Mouse (Mus musculus) hindbrain, postnatal 0 days (tissue): ENCODE measurements at regions not wholly inside any gene's neighbourhood (a gene's known extent, or its start where the extent isn't known, plus 50 kb on each side); places are given as distances from the start of the nearest gene placed in this dataset.

Experiments
- ATAC-seq: fragments of 200-750 bp; cut with Nextera tagmentation; 2 replicates; pipeline ENCODE4 v1.8.0; 2017; ENCODE audit warnings: mild to moderate bottlenecking, moderate TSS enrichment, moderate library complexity
- DNase-seq: peaks from one replicate; pipeline ENCODE4 v3.0.0-alpha.2; 2015; ENCODE audit warnings: low spot score
- H3K27ac ChIP-seq: fragments of 300-500 bp; sonication (generic); 2 replicates; pipeline ENCODE4 v1.5.1; 2014; ENCODE audit warnings: mild to moderate bottlenecking
- H3K27me3 ChIP-seq: fragments of 300-500 bp; sonication (generic); 2 replicates; pipeline ENCODE4 v1.6.1; 2014; ENCODE audit warnings: low read length, mixed read lengths; ENCODE audit not compliant: insufficient read depth
- H3K36me3 ChIP-seq: fragments of 300-500 bp; sonication (generic); 2 replicates; pipeline ENCODE4 v1.6.1; 2014; ENCODE audit warnings: low read length, mixed read lengths; ENCODE audit not compliant: insufficient read depth
- H3K4me1 ChIP-seq: fragments of 300-500 bp; sonication (generic); 2 replicates; pipeline ENCODE4 v1.6.1; 2014; ENCODE audit warnings: antibody characterized with exemption, low read length, mixed read lengths; ENCODE audit not compliant: insufficient read depth
- H3K4me2 ChIP-seq: fragments of 300-500 bp; sonication (generic); 2 replicates; pipeline ENCODE4 v1.6.1; 2014; ENCODE audit warnings: low read depth, mild to moderate bottlenecking, low read length, moderate library complexity, mixed read lengths
- H3K4me3 ChIP-seq: fragments of 300-500 bp; sonication (generic); 2 replicates; pipeline ENCODE4 v1.5.1; 2014; ENCODE audit warnings: low read length
- H3K9ac ChIP-seq: fragments of 300-500 bp; sonication (generic); replicated peaks from 2 replicates; pipeline ENCODE4 v1.6.1; 2014; ENCODE audit warnings: mild to moderate bottlenecking, low read length, moderate library complexity, mixed read lengths
- H3K9me3 ChIP-seq: fragments of 300-500 bp; sonication (generic); 2 replicates; pipeline ENCODE4 v1.6.1; 2016; ENCODE audit warnings: low read length, mixed read lengths
- CTCF ChIP-seq: IDR thresholded peaks from 2 replicates; pipeline ENCODE4 v1.5.1; 2016; ENCODE audit warnings: antibody characterized with exemption, control low read depth, low read depth
- WGBS: fragments of 180-500 bp; shearing (Covaris S2); extraction: QIAGEN DNeasy Blood & Tissue Kit; methylation state at CpG from one replicate; pipeline ENCODE4 v1.1.7; 2014; 5-methylcytosine and 5-hydroxymethylcytosine counted together

GRCm38 (mm10) chr10:104423761-104424160, 229.9 kb downstream of the Gm4340 start:
- H3K27ac ChIP-seq: no peak overlapping the region

GRCm38 (mm10) chr10:104444926-104445325, 251.1 kb downstream of the Gm4340 start:
- no peak for ATAC-seq
- no peak for TF ChIP-seq CTCF
- H3K36me3 ChIP-seq: no peaks in the 10 kb centered on the region
- no peaks in the 10 kb centered on the region for H3K27me3 ChIP-seq
- no peak overlapping the region for H3K4me3 ChIP-seq
- no peak overlapping the region for H3K27ac ChIP-seq
- no peaks in the 10 kb centered on the region for H3K9me3 ChIP-seq
- H3K9ac ChIP-seq: no peak overlapping the region
- 69% methylated on average over 4 of the region's 4 CpGs for WGBS
- no peak for DNase-seq
- no peaks in the 10 kb centered on the region for H3K4me1 ChIP-seq
- H3K4me2 ChIP-seq: no peak overlapping the region

More at GRCm38 (mm10) chr10:104423761-104424160, 229.9 kb downstream of the Gm4340 start:
- Histone ChIP-seq H3K4me1 (no peaks in the 10 kb centered on the region), H3K36me3 (no peaks in the 10 kb centered on the region), H3K27me3 (no peaks in the 10 kb centered on the region), H3K9me3 (no peaks in the 10 kb centered on the region), H3K4me3 (no peak overlapping the region), H3K4me2 (no peak overlapping the region), H3K9ac (no peak overlapping the region)
- ATAC-seq (no peak), DNase-seq (no peak)
- TF ChIP-seq CTCF: no peak

- Histone ChIP-seq H3K4me1 (no peaks in the 10 kb centered on the region), H3K9me3 (no peaks in the 10 kb centered on the region), H3K4me3 (peak overlapping the region; percentile 35), H3K4me2 (peak overlapping the region; percentile 63), H3K27me3 (no peaks in the 10 kb centered on the region), H3K27ac (no peak overlapping the region), H3K9ac (peak overlapping the region; percentile 40; the same call in 1 of the 2 replicates), H3K36me3 (no peaks in the 10 kb centered on the region)
- 25% methylated on average over 14 of the region's 14 CpGs for WGBS
- no peak for TF ChIP-seq CTCF
- DNase-seq (peak; percentile 38), ATAC-seq (peak; percentile 53; the same call in 1 of the 2 replicates)
Observed at GRCm38 (mm10) chr10:104455549-104456351, 261.9 kb downstream of the Gm4340 start.

- DNase-seq: no peak
- peak overlapping the region; percentile 63 for H3K4me2 ChIP-seq
- H3K4me3 ChIP-seq: peak overlapping the region; percentile 35
- no peak for TF ChIP-seq CTCF
- 11% methylated on average over 5 of the region's 5 CpGs for WGBS
- no peak for ATAC-seq
- peak overlapping the region; percentile 40; the same call in 1 of the 2 replicates for H3K9ac ChIP-seq
- H3K27ac ChIP-seq: no peak overlapping the region
- no peaks in the 10 kb centered on the region for H3K27me3 ChIP-seq
- H3K36me3 ChIP-seq: no peaks in the 10 kb centered on the region
- H3K9me3 ChIP-seq: no peaks in the 10 kb centered on the region
- no peaks in the 10 kb centered on the region for H3K4me1 ChIP-seq
Observed at GRCm38 (mm10) chr10:104456352-104456725, 262.5 kb downstream of the Gm4340 start.

GRCm38 (mm10) chr10:104486226-104486944, 292.5 kb downstream of the Gm4340 start:
- no peak overlapping the region for H3K27ac ChIP-seq
- no peaks in the 10 kb centered on the region for H3K4me1 ChIP-seq
- H3K36me3 ChIP-seq: no peaks in the 10 kb centered on the region
- H3K9me3 ChIP-seq: no peaks in the 10 kb centered on the region
- no peak for DNase-seq
- no peak overlapping the region for H3K9ac ChIP-seq
- no peaks in the 10 kb centered on the region for H3K27me3 ChIP-seq
- TF ChIP-seq CTCF: no peak
- no peak overlapping the region for H3K4me3 ChIP-seq
- ATAC-seq: no peak
- no peak overlapping the region for H3K4me2 ChIP-seq
- WGBS: 91% methylated on average over 5 of the region's 5 CpGs

GRCm38 (mm10) chr10:104489301-104489700, 295.5 kb downstream of the Gm4340 start:
- H3K9ac ChIP-seq: no peak overlapping the region
- no peaks in the 10 kb centered on the region for H3K9me3 ChIP-seq
- no peak for DNase-seq
- no peak overlapping the region for H3K4me3 ChIP-seq
- TF ChIP-seq CTCF: no peak
- no peak overlapping the region for H3K27ac ChIP-seq
- 72% methylated on average over 4 of the region's 4 CpGs for WGBS
- H3K4me1 ChIP-seq: no peaks in the 10 kb centered on the region
- H3K36me3 ChIP-seq: no peaks in the 10 kb centered on the region
- H3K27me3 ChIP-seq: no peaks in the 10 kb centered on the region
- no peak overlapping the region for H3K4me2 ChIP-seq
- ATAC-seq: no peak
